ENCODE assay signal across 30 mouse cellular contexts in the genomic region with DNA sequence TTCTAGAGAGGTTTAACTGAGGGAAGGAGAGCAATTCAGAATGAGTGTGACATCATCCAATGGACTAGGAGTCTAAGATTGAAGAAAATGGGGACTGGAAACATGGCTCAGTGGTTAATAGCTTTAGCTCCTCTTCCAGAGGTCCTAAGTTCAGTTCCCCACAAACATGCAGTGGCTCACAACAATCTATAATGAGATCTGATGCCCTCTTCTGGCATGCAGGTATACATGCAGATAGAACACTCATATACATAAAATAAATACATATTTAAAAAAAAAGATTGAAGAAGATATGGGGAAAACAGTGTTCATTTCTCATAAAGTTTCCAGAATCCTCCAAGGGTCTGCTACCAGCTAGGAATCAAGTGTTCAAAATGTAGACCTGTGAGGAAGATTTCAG. TPM values are rescaled to one million over a fixed set of nuclear protein-coding genes. Genes with fewer than 3 reads are reported as not detected.
DNase-seq lines count a peak whose midpoint lies in the region; ATAC-seq and TF ChIP-seq lines count a peak whose summit lies in the region.
"Had no signal": no experiment of that assay in that cellular context is flagged by ENCODE, and none has a peak within 500 bp of the region (broad histone marks: within the 10 kb centered on the region; RNA-seq: fewer than 3 reads in every experiment).

No protein-coding gene starts in this region.

- peak; percentile 4; the same call in 1 of the 2 replicates for TF ChIP-seq RAD21 in MEL (IDR thresholded peaks at IDR 0.05; ENCODE audit: low read depth, low read length)

- H3K4me3 ChIP-seq in intestine, postnatal 0 days (ENCODE audit: low read depth, low read length), result no peak overlapping the region
- no peak overlapping the region for H3K4me3 ChIP-seq in intestine, embryonic 16.5 days (ENCODE audit: low read length)
- H3K4me3 ChIP-seq in left cerebral cortex, adult 2 months, result no peak overlapping the region
- no peak overlapping the region for H3K4me3 ChIP-seq in MEL (ENCODE audit: control insufficient read depth in 1 of 2, insufficient read depth in 1 of 2, low read depth in 2 of 2, low read length in 2 of 2)
- H3K4me3 ChIP-seq in forebrain, embryonic 14.5 days (ENCODE audit: low read depth, low read length), result no peak overlapping the region
- H3K4me3 ChIP-seq: embryonic facial prominence, embryonic 10.5 days; embryonic facial prominence, embryonic 13.5 days; erythroblast, embryonic 14.5 days; forebrain, embryonic 10.5 days; forebrain, embryonic 13.5 days; gastrocnemius, adult 2 months; heart, embryonic 12.5 days; heart, embryonic 15.5 days had no signal

- ATAC-seq in intestine, postnatal 0 days, result no peak
- no peak for ATAC-seq in intestine, embryonic 16.5 days
- ATAC-seq in forebrain, embryonic 14.5 days, result no peak
- ATAC-seq: CD4-positive, CD25-positive, alpha-beta regulatory T cell, adult 4 months; forebrain, embryonic 13.5 days; forebrain, postnatal 0 days had no signal

- no peak for DNase-seq in left cerebral cortex, adult 2 months (ENCODE audit: extremely low spot score in 1 of 2, low spot score in 2 of 2)
- DNase-seq in left cerebral cortex, adult 8-10 months (ENCODE audit: low spot score in 2 of 2), result no peak
- DNase-seq in 416B (ENCODE audit: low read depth) (peak; percentile 46), MEL (ENCODE audit: low read depth, low spot score) (no peak)
- DNase-seq in urinary bladder, postnatal 36 days (ENCODE audit: low spot score in 2 of 2), result no peak
- DNase-seq in forebrain, embryonic 14.5 days (ENCODE audit: low spot score), result no peak
- DNase-seq: adrenal gland, adult 2 months; adrenal gland, postnatal 14 days; cerebellum, adult 11 months; cerebellum, adult 2 months; cerebellum, postnatal 10 days; cerebellum, postnatal 36 days; embryo, embryonic 11 days; forebrain, postnatal 0 days; gastrocnemius, adult 2 months; gastrocnemius, postnatal 14 days; heart, adult 11 months; heart, postnatal 10 days; heart, postnatal 36 days had no signal

- no peak overlapping the region for H3K27ac ChIP-seq in intestine, postnatal 0 days (ENCODE audit: low read depth, low read length)
- no peak overlapping the region for H3K27ac ChIP-seq in intestine, embryonic 16.5 days (ENCODE audit: low read length)
- no peak overlapping the region for H3K27ac ChIP-seq in left cerebral cortex, adult 2 months
- no peak overlapping the region for H3K27ac ChIP-seq in MEL (ENCODE audit: control insufficient read depth, low read depth, low read length)
- H3K27ac ChIP-seq in forebrain, embryonic 14.5 days (ENCODE audit: low read depth, low read length), result no peak overlapping the region
- H3K27ac ChIP-seq: embryonic facial prominence, embryonic 10.5 days; embryonic facial prominence, embryonic 13.5 days; forebrain, embryonic 10.5 days; forebrain, embryonic 13.5 days; gastrocnemius, adult 2 months; heart, embryonic 15.5 days; hindbrain, embryonic 14.5 days had no signal

- TF ChIP-seq POLR2A in MEL (IDR thresholded peaks at IDR 0.05; ENCODE audit: control insufficient read depth in 1 of 2, insufficient read depth in 1 of 2, low read depth in 1 of 2, low read length in 2 of 2, poor library complexity in 1 of 2), result no peak

- no peaks in the 10 kb centered on the region for H3K9me3 ChIP-seq in intestine, postnatal 0 days (ENCODE audit: control insufficient read depth)
- H3K9me3 ChIP-seq in intestine, embryonic 16.5 days (ENCODE audit: control insufficient read depth, low read length), result no peaks in the 10 kb centered on the region
- no peaks in the 10 kb centered on the region for H3K9me3 ChIP-seq in MEL (replicated peaks; ENCODE audit: insufficient read depth, low read length)
- no peaks in the 10 kb centered on the region for H3K9me3 ChIP-seq in forebrain, embryonic 14.5 days (replicated peaks; ENCODE audit: control insufficient read depth, low read length)
- H3K9me3 ChIP-seq: embryonic facial prominence, embryonic 10.5 days; embryonic facial prominence, embryonic 13.5 days; forebrain, embryonic 10.5 days; forebrain, embryonic 13.5 days; heart, embryonic 12.5 days; heart, embryonic 15.5 days had no signal

- TF ChIP-seq CTCF in intestine, postnatal 0 days (IDR thresholded peaks at IDR 0.05; ENCODE audit: low read depth), result peak; percentile 33
- TF ChIP-seq CTCF in left cerebral cortex, adult 2 months (IDR thresholded peaks at IDR 0.05), result peak; percentile 3
- TF ChIP-seq CTCF in MEL (IDR thresholded peaks at IDR 0.05 in 2 of 3, conservative IDR thresholded peaks at IDR 0.05 in 1 of 3; ENCODE audit: control insufficient read depth in 1 of 3, insufficient read depth in 1 of 3, low read depth in 2 of 3, low read length in 3 of 3, poor library complexity in 1 of 3, severe bottlenecking in 1 of 3), result peak in 1 of 3 experiments; percentile 36; a peak in 2 of 6 replicates

- no peak overlapping the region for H3K4me2 ChIP-seq in intestine, postnatal 0 days (replicated peaks; ENCODE audit: low read depth)
- no peak overlapping the region for H3K4me2 ChIP-seq in intestine, embryonic 16.5 days (ENCODE audit: low read depth, low read length)
- H3K4me2 ChIP-seq in forebrain, embryonic 14.5 days (ENCODE audit: low read length), result no peak overlapping the region
- H3K4me2 ChIP-seq: embryonic facial prominence, embryonic 13.5 days; forebrain, embryonic 13.5 days; heart, embryonic 12.5 days; heart, embryonic 15.5 days; hindbrain, embryonic 14.5 days had no signal

- TF ChIP-seq EP300 in MEL (IDR thresholded peaks at IDR 0.05; ENCODE audit: low read depth in 1 of 2, low read length in 2 of 2), result no peak

- no peaks in the 10 kb centered on the region; the same call in 1 of the 2 replicates for H3K4me1 ChIP-seq in intestine, postnatal 0 days (replicated peaks; ENCODE audit: control insufficient read depth, insufficient read depth, low read length)
- H3K4me1 ChIP-seq in intestine, embryonic 16.5 days (ENCODE audit: control insufficient read depth, insufficient read depth, low read length), result peaks cover 26% of the 10 kb centered on the region
- H3K4me1 ChIP-seq in MEL (ENCODE audit: control insufficient read depth in 1 of 2, insufficient read depth in 2 of 2, low read length in 2 of 2), result peaks cover 0 to 14% of the 10 kb centered on the region in 2 experiments; a peak in 3 of 4 replicates
- H3K4me1 ChIP-seq in forebrain, embryonic 14.5 days (ENCODE audit: control insufficient read depth, insufficient read depth, low read length), result peaks cover 5% of the 10 kb centered on the region

- H3K36me3 ChIP-seq in intestine, postnatal 0 days (ENCODE audit: control insufficient read depth, insufficient read depth), result no peaks in the 10 kb centered on the region
- H3K36me3 ChIP-seq in intestine, embryonic 16.5 days (ENCODE audit: control insufficient read depth, insufficient read depth, low read length), result no peaks in the 10 kb centered on the region
- H3K36me3 ChIP-seq in MEL (ENCODE audit: control insufficient read depth in 1 of 2, insufficient read depth in 2 of 2, low read length in 2 of 2), result peaks cover 0 to 13% of the 10 kb centered on the region in 2 experiments; a peak in 2 of 4 replicates
- no peaks in the 10 kb centered on the region for H3K36me3 ChIP-seq in forebrain, embryonic 14.5 days (ENCODE audit: control insufficient read depth, insufficient read depth, low read length)
- H3K36me3 ChIP-seq: embryonic facial prominence, embryonic 10.5 days; embryonic facial prominence, embryonic 13.5 days; forebrain, embryonic 10.5 days; heart, embryonic 12.5 days; heart, embryonic 15.5 days had no signal

- H3K9ac ChIP-seq in intestine, postnatal 0 days (ENCODE audit: low read depth, low read length), result no peak overlapping the region
- H3K9ac ChIP-seq in intestine, embryonic 16.5 days (ENCODE audit: low read depth, low read length), result no peak overlapping the region
- no peak overlapping the region for H3K9ac ChIP-seq in MEL (ENCODE audit: control insufficient read depth, low read depth, low read length, poor library complexity, severe bottlenecking)
- H3K9ac ChIP-seq in forebrain, embryonic 14.5 days (ENCODE audit: low read length), result no peak overlapping the region
- H3K9ac ChIP-seq: embryonic facial prominence, embryonic 13.5 days; forebrain, embryonic 13.5 days; forebrain, postnatal 0 days; heart, embryonic 12.5 days; heart, embryonic 15.5 days; hindbrain, embryonic 14.5 days had no signal

- no peaks in the 10 kb centered on the region for H3K79me2 ChIP-seq in MEL (ENCODE audit: control insufficient read depth, insufficient read depth, low read length, poor library complexity)

- no peaks in the 10 kb centered on the region for H3K27me3 ChIP-seq in intestine, postnatal 0 days (replicated peaks; ENCODE audit: control insufficient read depth, insufficient read depth, low read length)
- H3K27me3 ChIP-seq in intestine, embryonic 16.5 days (replicated peaks; ENCODE audit: control insufficient read depth, insufficient read depth, low read length), result no peaks in the 10 kb centered on the region
- H3K27me3 ChIP-seq in MEL (ENCODE audit: control insufficient read depth in 1 of 2, insufficient read depth in 2 of 2, low read length in 2 of 2), result peaks cover 0 to 9% of the 10 kb centered on the region in 2 experiments; a peak in 3 of 4 replicates
- no peaks in the 10 kb centered on the region; the same call in 1 of the 2 replicates for H3K27me3 ChIP-seq in forebrain, embryonic 14.5 days (replicated peaks; ENCODE audit: control insufficient read depth, insufficient read depth, low read length)
- H3K27me3 ChIP-seq: embryonic facial prominence, embryonic 13.5 days; heart, embryonic 12.5 days had no signal

- intact Hi-C loops in left cerebral cortex, adult 2 months (cut with DNase I), result no loop called here

RNA-seq across cellular contexts. Expression of a gene that starts 9.2 kb away (rescaled TPM):
- polyA plus RNA-seq in intestine, postnatal 0 days (2015; fragmentation: Nextera tagmentation; extraction: Ambion mirVana), result 9.8 and 10.8 TPM in 2 replicates
- 16.2 and 18.8 TPM in 2 replicates for polyA plus RNA-seq in intestine, embryonic 16.5 days (2015; fragmentation: Nextera tagmentation; extraction: Ambion mirVana)
- 10 to 100 TPM; 56.9 to 62.1 TPM for total RNA-seq in left cerebral cortex, adult 2 months (2021)
- 10 to 100 TPM; 62.4 to 63.9 (median 63.7) TPM for total RNA-seq in left cerebral cortex, adult 8-10 months (2022)
- total RNA-seq in MEL (2012; rRNA removed), result 5.0 and 6.3 TPM in 2 replicates
- polyA plus RNA-seq in MEL (2012; ENCODE audit: insufficient read depth in 1 of 2, insufficient read length in 2 of 2, low read depth in 1 of 2, low replicate concordance in 2 of 2, missing spikeins in 1 of 2), result 1 to 10 TPM in 1 of 2 experiments, not detected in 1; 8.4 TPM
- polyA plus RNA-seq in forebrain, embryonic 14.5 days (2014; fragmentation: Nextera tagmentation; extraction: Ambion mirVana), result 16.1 and 22.4 TPM in 2 replicates

RNA-seq across cellular contexts. Expression of a gene that starts 10.4 kb away (rescaled TPM):
- 67.7 and 74.7 TPM in 2 replicates for polyA plus RNA-seq in intestine, postnatal 0 days (2015; fragmentation: Nextera tagmentation; extraction: Ambion mirVana)
- polyA plus RNA-seq in intestine, embryonic 16.5 days (2015; fragmentation: Nextera tagmentation; extraction: Ambion mirVana), result 87.8 and 95.1 TPM in 2 replicates
- total RNA-seq in left cerebral cortex, adult 2 months (2021), result 10 to 100 TPM; 35.7 to 40.8 TPM
- 10 to 100 TPM; 32.9 to 51.1 (median 37.6) TPM for total RNA-seq in left cerebral cortex, adult 8-10 months (2022)
- 0.12 TPM in 1 of 2 replicates, not detected in the other for total RNA-seq in MEL (2012; rRNA removed)
- polyA plus RNA-seq in MEL (2012; ENCODE audit: insufficient read depth in 1 of 2, insufficient read length in 2 of 2, low read depth in 1 of 2, low replicate concordance in 2 of 2, missing spikeins in 1 of 2), result not detected
- polyA plus RNA-seq in forebrain, embryonic 14.5 days (2014; fragmentation: Nextera tagmentation; extraction: Ambion mirVana), result 80.4 and 80.9 TPM in 2 replicates
- polyA plus RNA-seq: CD4-positive, CD25-positive, alpha-beta regulatory T cell, adult 4 months had no signal

RNA-seq across cellular contexts. Expression of a gene that starts 18.1 kb away (rescaled TPM):
- polyA plus RNA-seq in intestine, postnatal 0 days (2015; fragmentation: Nextera tagmentation; extraction: Ambion mirVana), result 148 and 157 TPM in 2 replicates
- 152 and 155 TPM in 2 replicates for polyA plus RNA-seq in intestine, embryonic 16.5 days (2015; fragmentation: Nextera tagmentation; extraction: Ambion mirVana)
- 10 to 100 TPM; 59.3 to 61.0 TPM for total RNA-seq in left cerebral cortex, adult 2 months (2021)
- total RNA-seq in left cerebral cortex, adult 8-10 months (2022), result 10 to 100 TPM; 56.7 to 70.0 (median 65.8) TPM
- total RNA-seq in MEL (2012; rRNA removed), result 68.4 and 75.5 TPM in 2 replicates
- 100 to 1,000 TPM in 1 of 2 experiments, not detected in 1; 107 TPM for polyA plus RNA-seq in MEL (2012; ENCODE audit: insufficient read depth in 1 of 2, insufficient read length in 2 of 2, low read depth in 1 of 2, low replicate concordance in 2 of 2, missing spikeins in 1 of 2)
- polyA plus RNA-seq in forebrain, embryonic 14.5 days (2014; fragmentation: Nextera tagmentation; extraction: Ambion mirVana), result 110 and 118 TPM in 2 replicates

RNA-seq across cellular contexts. Expression of a gene that starts 24.9 kb away (rescaled TPM):
- 4.6 and 4.7 TPM in 2 replicates for polyA plus RNA-seq in intestine, postnatal 0 days (2015; fragmentation: Nextera tagmentation; extraction: Ambion mirVana)
- 10.2 and 10.8 TPM in 2 replicates for polyA plus RNA-seq in intestine, embryonic 16.5 days (2015; fragmentation: Nextera tagmentation; extraction: Ambion mirVana)
- total RNA-seq in left cerebral cortex, adult 2 months (2021), result 1 to 10 TPM; 4.5 to 8.0 TPM
- total RNA-seq in left cerebral cortex, adult 8-10 months (2022), result 10 to 100 TPM; 11.1 to 12.2 (median 11.6) TPM
- 0.72 and 0.92 TPM in 2 replicates for total RNA-seq in MEL (2012; rRNA removed)
- polyA plus RNA-seq in MEL (2012; ENCODE audit: insufficient read depth in 1 of 2, insufficient read length in 2 of 2, low read depth in 1 of 2, low replicate concordance in 2 of 2, missing spikeins in 1 of 2), result 1 to 10 TPM in 1 of 2 experiments, not detected in 1; 3.4 TPM
- polyA plus RNA-seq in forebrain, embryonic 14.5 days (2014; fragmentation: Nextera tagmentation; extraction: Ambion mirVana), result 3.0 and 3.4 TPM in 2 replicates

RNA-seq across cellular contexts. Expression of a gene that starts 43.4 kb away (rescaled TPM):
- polyA plus RNA-seq in intestine, postnatal 0 days (2015; fragmentation: Nextera tagmentation; extraction: Ambion mirVana), result 0.26 and 0.47 TPM in 2 replicates
- polyA plus RNA-seq in intestine, embryonic 16.5 days (2015; fragmentation: Nextera tagmentation; extraction: Ambion mirVana), result 0.84 and 1.0 TPM in 2 replicates
- under 1 TPM; 0.44 to 0.81 TPM for total RNA-seq in left cerebral cortex, adult 2 months (2021)
- total RNA-seq in left cerebral cortex, adult 8-10 months (2022), result under 1 TPM; 0.25 to 0.55 (median 0.35) TPM
- total RNA-seq in MEL (2012; rRNA removed), result 2.4 TPM in 2 replicates
- under 1 TPM in 1 of 2 experiments, not detected in 1; 0.84 TPM for polyA plus RNA-seq in MEL (2012; ENCODE audit: insufficient read depth in 1 of 2, insufficient read length in 2 of 2, low read depth in 1 of 2, low replicate concordance in 2 of 2, missing spikeins in 1 of 2)
- polyA plus RNA-seq in forebrain, embryonic 14.5 days (2014; fragmentation: Nextera tagmentation; extraction: Ambion mirVana), result 0.76 and 1.3 TPM in 2 replicates
- polyA plus RNA-seq: erythroblast, embryonic 14.5 days had no signal

Comparison
In these comparisons a context has a peak if more than half of its experiments do, and no peak if none do; other contexts are left out.
1. RNA of a gene that starts 10.4 kb away (polyA plus RNA-seq): 87.8 to 95.1 TPM in intestine, embryonic 16.5 days, 80.4 to 80.9 TPM in forebrain, embryonic 14.5 days and 67.7 to 74.7 TPM in intestine, postnatal 0 days; not detected in MEL; every median in the first group is over 10 times any median in the second.